Mouse (Mus musculus) layer of hippocampus, adult 11-12 months (tissue): ENCODE data around the gene Psmb9.
"Not testable (repeated sequence)": the region's sequence is repeated elsewhere in the genome, so short reads cannot be mapped to it uniquely, and the experiment has no call there.

Experiments used
- DNase-seq: peaks from one replicate; pipeline ENCODE4 v3.0.0; 2022; ENCODE audit warnings: low spot score

The Psmb9 gene

DNA sequence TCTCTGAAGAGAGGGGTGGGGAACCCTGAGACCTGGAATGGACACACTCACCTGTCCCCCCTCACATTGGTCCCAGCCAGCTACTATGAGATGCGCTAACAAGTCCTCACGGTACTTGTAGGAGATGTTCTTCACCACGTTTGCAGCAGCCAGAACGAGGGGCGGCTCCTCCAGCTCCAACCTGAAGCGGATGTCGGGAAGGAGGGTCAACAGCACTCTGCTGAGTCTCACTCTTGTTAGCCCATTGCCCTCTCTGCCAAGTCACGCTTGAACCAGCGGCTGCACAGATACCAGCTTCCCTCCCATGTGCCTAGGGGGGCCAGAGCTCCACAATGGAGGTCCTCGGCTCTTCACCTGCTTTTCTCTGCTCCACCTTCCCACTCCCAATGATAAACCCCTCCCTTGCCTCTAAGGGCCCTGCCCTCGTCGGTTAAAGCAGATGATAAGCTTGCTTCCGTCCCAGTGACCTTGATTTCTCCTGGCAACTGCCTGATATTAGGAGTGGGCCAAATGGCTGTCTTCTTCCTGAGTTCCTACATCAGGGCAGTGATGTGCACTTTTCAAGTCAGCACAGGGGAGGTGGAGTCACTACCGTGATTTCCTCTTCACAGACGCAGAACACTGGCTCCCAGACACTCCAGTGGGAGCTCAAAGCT, 3.9 kb downstream of the Psmb9 start:
- DNase-seq = no peak

DNA sequence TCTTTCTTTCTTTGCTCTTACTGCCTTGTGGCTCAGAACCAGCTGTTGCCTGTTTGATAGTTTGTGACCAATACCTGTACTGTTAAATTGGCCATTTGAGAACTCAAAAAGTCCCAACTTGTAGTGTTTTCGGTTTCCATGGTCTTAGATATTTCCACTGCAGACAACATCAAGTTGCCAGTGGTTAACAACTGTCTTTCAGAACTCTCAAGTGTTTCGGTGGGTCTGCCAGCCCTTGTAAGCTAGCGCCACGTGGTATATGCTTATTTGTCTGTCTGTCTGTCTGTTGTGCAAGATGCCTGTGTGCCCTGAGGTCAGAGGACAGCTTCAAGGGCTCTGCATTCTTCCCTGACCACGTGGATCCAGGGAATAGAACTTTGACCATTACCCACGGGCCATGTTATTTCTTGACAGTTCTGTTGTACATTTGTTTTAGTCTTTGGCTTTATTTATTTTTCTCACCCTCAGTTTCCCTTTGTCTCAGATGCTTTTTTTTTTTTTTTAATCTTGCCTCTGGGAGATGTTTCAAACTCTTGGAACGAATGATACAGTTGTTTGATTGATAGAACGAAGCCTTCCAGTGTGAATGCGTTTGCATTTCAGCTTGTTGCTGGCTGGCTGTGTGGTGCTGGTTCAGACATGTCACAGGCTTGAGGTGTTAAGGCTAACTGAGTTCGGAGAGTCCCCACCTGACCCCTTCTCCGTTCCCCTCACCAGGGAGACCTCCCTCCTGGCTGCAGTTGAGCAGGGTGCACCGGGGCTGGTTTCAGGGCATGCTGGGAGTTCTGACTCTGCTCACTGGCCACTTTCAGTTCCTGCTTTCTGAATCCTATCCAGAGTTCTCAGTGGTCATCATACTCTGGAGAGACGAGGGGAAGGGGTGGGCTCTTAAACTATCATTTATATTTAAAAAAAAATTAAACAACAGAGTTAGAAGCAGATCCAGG, 7.4 kb downstream of the Psmb9 start:
- DNase-seq = no peak

GRCm38 (mm10) chr17:34179019-34179418, 8.5 kb downstream of the Psmb9 start:
- no peak for DNase-seq

GRCm38 (mm10) chr17:34177179-34177578, 10.4 kb downstream of the Psmb9 start:
- DNase-seq = no peak

- no peak for DNase-seq
Observed at GRCm38 (mm10) chr17:34174075-34174474, 13.5 kb downstream of the Psmb9 start.

GRCm38 (mm10) chr17:34172528-34172927, 15.0 kb downstream of the Psmb9 start:
- no peak for DNase-seq

DNA sequence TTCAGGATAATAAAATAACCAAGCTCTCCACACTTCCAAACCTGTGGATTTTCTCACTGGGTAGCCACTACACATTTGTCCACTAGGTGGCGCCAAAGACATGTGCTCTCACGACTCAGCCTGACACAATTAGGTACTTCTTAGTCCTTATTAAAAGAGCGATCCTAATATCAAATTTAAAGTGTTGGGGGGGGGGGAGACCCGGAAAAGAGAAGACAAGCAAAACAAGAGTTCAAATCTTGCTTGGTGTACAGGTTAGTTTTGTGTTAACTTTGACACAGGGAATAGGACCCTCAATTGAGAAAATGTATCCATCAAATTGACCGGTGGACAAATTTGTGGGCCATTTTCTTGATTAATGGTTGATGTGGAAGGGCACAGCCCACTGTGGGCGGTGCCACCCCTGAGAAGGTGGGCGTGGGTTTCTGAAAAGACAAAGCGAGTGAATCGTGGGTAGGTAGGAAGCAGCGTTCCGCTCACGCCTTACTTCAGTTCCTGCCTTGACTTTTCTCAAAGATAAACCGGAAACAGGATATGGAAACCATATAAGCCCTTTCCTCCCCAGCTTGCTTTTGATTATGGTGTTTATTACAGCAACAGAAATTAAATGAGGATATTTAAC, 16.6 kb downstream of the Psmb9 start:
- DNase-seq = peak; percentile 90

- DNase-seq = no peak
Observed at GRCm38 (mm10) chr17:34170487-34170876, 17.1 kb downstream of the Psmb9 start.

GRCm38 (mm10) chr17:34169279-34169678, 18.3 kb downstream of the Psmb9 start:
- DNase-seq = peak; percentile 45

GRCm38 (mm10) chr17:34165033-34165730, 22.4 kb downstream of the Psmb9 start:
- no peak for DNase-seq

GRCm38 (mm10) chr17:34164202-34164895, 23.2 kb downstream of the Psmb9 start:
- DNase-seq = no peak

DNA sequence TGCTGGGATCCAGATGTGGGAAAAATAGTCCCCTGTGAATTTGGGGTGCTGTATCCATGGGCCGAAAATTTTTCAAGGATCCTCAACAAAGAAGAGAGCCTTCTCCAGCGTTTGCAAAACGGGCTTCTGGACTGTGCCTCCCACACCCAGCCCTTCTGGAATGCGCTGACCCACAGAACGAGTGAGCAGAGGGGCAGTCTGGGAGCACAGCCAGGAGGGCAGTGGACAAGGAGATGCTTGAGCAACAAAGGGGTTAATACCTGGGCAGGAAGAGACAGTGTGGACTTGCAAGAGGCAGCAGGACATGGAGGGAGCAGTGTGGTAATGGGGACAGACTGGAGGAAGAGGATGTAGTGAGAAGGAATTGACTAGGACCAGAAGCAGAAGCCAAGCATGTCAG, 32.0 kb downstream of the Psmb9 start:
- no peak for DNase-seq

DNA sequence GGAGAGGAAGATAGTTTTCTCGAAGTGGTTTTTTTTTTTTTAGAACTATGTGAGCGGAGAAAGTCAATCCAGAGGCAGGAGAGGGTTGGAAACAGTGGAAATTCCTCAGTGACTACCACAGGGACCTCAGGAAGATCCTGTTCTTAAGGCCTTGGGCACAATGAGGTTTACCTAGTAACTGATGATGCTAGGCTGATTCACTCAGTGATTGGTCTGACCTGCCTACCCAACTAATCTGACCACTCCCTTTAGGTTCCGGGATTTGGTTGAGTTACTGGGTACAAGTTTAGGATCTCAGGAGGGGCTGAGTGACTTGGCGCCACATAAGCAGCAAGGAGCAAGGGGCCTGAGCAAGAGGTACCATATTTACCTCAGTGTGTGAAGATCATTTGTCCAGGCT, 34.6 kb downstream of the Psmb9 start, which contains the start of gene H2-DMb1:
Gene H2-DMb1, plus strand, starts transcription at position 150 of the 400 bp plus-strand sequence.
- peak; percentile 78 for DNase-seq

DNA sequence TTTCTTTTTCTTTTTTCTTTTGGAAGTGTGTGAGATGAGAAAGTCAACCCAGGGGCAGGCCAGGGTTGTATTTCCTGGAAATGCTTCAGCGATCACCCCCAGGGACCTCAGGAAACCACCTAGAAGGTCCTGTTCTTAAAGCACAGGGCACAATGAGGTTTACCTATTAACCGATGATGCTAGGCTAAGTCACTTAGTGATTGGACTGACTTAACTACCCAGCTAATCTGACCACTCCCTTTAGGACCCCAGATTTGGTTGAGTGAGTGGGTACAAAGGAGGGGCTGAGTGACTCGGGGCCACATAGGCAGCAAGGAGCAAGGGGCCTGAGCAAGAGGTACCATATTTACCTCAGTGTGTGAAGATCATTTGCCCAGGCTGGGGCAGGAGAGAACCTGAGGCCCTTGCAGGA, 42.6 kb downstream of the Psmb9 start:
- no peak for DNase-seq

- DNase-seq = not testable (repeated sequence)
Observed at GRCm38 (mm10) chr17:34144221-34144620, 43.3 kb downstream of the Psmb9 start.

DNA sequence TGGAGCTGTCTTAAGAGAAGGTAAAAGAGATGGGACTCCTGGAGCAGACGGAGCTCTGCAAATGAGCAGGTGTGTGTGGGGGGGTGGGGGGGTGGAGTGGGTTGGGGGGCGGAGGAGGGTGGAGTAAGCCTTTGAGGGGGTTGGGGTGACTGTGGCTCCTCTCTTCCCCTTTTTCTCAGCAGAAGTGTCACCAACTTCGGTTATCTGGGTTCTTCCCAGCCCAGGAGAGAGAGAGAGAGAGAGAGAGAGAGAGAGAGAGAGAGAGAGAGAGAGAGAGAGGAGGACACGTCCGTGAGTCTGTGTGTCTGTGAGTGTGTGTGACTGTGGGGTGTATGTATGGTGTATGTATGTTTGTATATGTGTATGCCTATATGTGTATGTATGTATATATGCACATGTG, 44.1 kb downstream of the Psmb9 start:
- no peak for DNase-seq

- DNase-seq = peak; percentile 69
Observed at GRCm38 (mm10) chr17:34143033-34143432, 44.5 kb downstream of the Psmb9 start, which contains the start of gene H2-DMb2. H2-DMb2 (plus strand) TSS chr17:34143307.

DNA sequence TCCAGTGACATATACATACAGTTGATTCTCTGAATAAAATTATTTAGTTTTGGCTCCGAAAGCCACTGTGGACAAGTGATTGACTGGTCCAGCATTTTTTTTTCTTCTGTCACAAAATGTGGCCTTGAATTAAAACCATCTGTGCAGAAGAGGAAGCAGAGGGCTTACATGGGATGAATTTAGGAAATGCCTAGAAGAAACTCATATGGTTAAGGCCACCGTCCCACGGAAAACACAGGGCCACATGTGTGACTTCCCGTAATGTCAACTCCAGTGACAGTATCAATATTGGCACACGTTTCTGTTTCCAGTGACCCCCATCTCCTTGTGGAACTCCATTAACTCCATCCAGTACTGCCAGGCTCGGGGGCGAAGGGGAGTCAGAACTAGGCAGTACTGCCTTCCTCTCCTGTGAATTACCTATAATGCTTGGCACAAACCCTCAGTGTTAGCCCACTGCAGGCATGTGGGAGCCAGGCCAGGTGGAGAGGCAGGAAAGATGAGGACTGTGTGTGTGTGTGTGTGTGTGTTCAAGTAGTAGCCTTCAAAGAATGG, 45.0 kb downstream of the Psmb9 start:
- DNase-seq = peak; percentile 14

DNA sequence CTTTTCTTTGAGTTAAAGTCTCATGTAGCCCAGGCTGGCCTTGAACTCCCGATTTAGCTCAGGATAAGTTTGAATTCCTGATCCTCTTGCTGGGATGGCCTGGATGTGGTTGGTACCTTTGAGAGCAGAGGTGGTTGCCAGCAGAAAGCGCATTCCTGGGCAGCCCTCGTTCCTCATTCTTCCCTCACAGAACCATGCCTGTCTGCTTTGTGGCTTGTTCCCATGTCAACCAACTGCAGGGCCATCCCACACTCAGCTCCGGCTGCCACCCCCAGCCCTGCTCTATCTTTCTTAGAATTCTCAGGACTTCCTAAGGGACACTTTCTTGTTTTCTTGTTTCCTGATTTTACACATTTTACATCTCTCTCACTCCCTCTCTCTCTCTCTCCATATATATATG, 46.1 kb downstream of the Psmb9 start:
- DNase-seq = peak; percentile 62

- no peak for DNase-seq
Observed at GRCm38 (mm10) chr17:34140240-34140639, 47.3 kb downstream of the Psmb9 start.

- peak; percentile 12 for DNase-seq
Observed at GRCm38 (mm10) chr17:34139416-34139815, 48.1 kb downstream of the Psmb9 start.
